Mouse (Mus musculus): Measurements from ENCODE around the gene Wdr3. TPM values are rescaled to one million over a fixed set of nuclear protein-coding genes. Genes with fewer than 3 reads are reported as not detected.

Gene Wdr3
- total RNA-seq, 1 experiment from 2014 or later, result 31.3 TPM

Other genes with a start within 250 kb of the Wdr3 start
- gene Gdap2, start within 50 bp of the Wdr3 start, total RNA-seq (2021), result 15.2 and 17.1 TPM in 2 replicates